Mouse (Mus musculus) cerebellum, adult 11-12 months (tissue): ENCODE data around the gene Capn7.
A peak's percentile ranks its signal among the peaks of the same experiment; 100 is the strongest.

Experiments used
- DNase-seq: peaks from one replicate; pipeline ENCODE4 v3.0.0; 2022

Capn7 gene

GRCm38 (mm10) chr14:31336369-31337155 lies at the start of gene Capn7:
Capn7 (plus strand) TSS chr14:31336638.
- DNase-seq, result peak; percentile 99

- DNase-seq, result no peak
Observed at GRCm38 (mm10) chr14:31313192-31313591, 23.2 kb upstream of the Capn7 start.

- no peak for DNase-seq
Observed at GRCm38 (mm10) chr14:31316613-31317012, 19.8 kb upstream of the Capn7 start.

GRCm38 (mm10) chr14:31317754-31318153 lies 18.7 kb upstream of the Capn7 start:
- DNase-seq, result no peak

GRCm38 (mm10) chr14:31319546-31319945 lies 16.9 kb upstream of the Capn7 start:
- DNase-seq, result no peak

- no peak for DNase-seq
Observed at GRCm38 (mm10) chr14:31321181-31321580, 15.3 kb upstream of the Capn7 start.

GRCm38 (mm10) chr14:31322191-31322590 lies 14.2 kb upstream of the Capn7 start:
- no peak for DNase-seq

- DNase-seq, result no peak
Observed at GRCm38 (mm10) chr14:31323189-31323588, 13.2 kb upstream of the Capn7 start.

- DNase-seq, result no peak
Observed at GRCm38 (mm10) chr14:31323849-31324792, 12.3 kb upstream of the Capn7 start, which contains the start of gene Dnah1. Dnah1 (minus strand) TSS chr14:31323896.

- DNase-seq, result no peak
Observed at GRCm38 (mm10) chr14:31324851-31325250, 11.6 kb upstream of the Capn7 start.

- no peak for DNase-seq
Observed at GRCm38 (mm10) chr14:31325551-31325950, 10.9 kb upstream of the Capn7 start.

GRCm38 (mm10) chr14:31326770-31327169 lies 9.7 kb upstream of the Capn7 start:
- no peak for DNase-seq

- DNase-seq, result no peak
Observed at GRCm38 (mm10) chr14:31327196-31327595, 9.2 kb upstream of the Capn7 start.

GRCm38 (mm10) chr14:31327681-31328080 lies 8.8 kb upstream of the Capn7 start:
- no peak for DNase-seq

GRCm38 (mm10) chr14:31329741-31330140 lies 6.7 kb upstream of the Capn7 start:
- no peak for DNase-seq

GRCm38 (mm10) chr14:31330957-31331356 lies 5.5 kb upstream of the Capn7 start:
- no peak for DNase-seq

GRCm38 (mm10) chr14:31335765-31336164 lies 673 bp upstream of the Capn7 start:
- peak; percentile 28 for DNase-seq

- no peak for DNase-seq
Observed at GRCm38 (mm10) chr14:31337406-31337805, 968 bp downstream of the Capn7 start.

GRCm38 (mm10) chr14:31337947-31338346 lies 1.5 kb downstream of the Capn7 start:
- no peak for DNase-seq

GRCm38 (mm10) chr14:31343241-31343640 lies 6.8 kb downstream of the Capn7 start:
- DNase-seq, result no peak

GRCm38 (mm10) chr14:31345367-31345766 lies 8.9 kb downstream of the Capn7 start:
- DNase-seq, result no peak

- DNase-seq, result no peak
Observed at GRCm38 (mm10) chr14:31362236-31362635, 25.8 kb downstream of the Capn7 start.

GRCm38 (mm10) chr14:31364589-31364988 lies 28.2 kb downstream of the Capn7 start:
- DNase-seq, result no peak

GRCm38 (mm10) chr14:31365350-31365749 lies 28.9 kb downstream of the Capn7 start:
- peak; percentile 72 for DNase-seq
